Mouse (Mus musculus): Measurements from ENCODE around the gene Slc22a14.

DNA sequence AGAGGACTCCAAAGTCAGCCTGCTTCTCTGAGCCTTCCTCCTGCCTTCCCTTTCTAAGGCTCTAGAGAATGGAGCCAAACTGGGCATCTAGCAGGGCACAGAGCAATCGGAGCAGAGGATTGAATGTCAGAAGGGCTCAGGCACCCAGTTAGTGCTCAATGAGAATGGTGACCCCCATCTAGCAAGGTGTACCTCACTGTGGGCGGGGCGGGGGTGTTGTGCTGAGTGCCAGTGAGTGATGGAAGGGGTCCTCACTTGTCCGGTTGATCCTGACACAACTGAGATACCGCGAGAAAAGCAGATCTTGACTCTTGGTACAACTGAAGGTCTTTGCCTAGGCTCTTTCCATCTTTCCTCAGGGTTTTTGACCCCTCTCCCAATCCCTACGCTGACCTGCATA is 26.2 kb downstream of the Slc22a14 start:
- TF ChIP-seq CTCF (IDR thresholded peaks at IDR 0.05; ENCODE audit: low read depth, low read length): no peak
- TF ChIP-seq POLR2A (IDR thresholded peaks at IDR 0.05; ENCODE audit: insufficient read depth, low read length): no peak
- TF ChIP-seq EP300 (IDR thresholded peaks at IDR 0.05; ENCODE audit: insufficient read depth, low read depth, low read length): no peak
